Mouse (Mus musculus) liver (tissue): ENCODE data around the gene Olfr107.

Source experiments
- DNase-seq: peaks from one replicate; pipeline ENCODE4 v3.0.0-alpha.2; 2020; ENCODE audit warnings: mixed read lengths

Gene Olfr107

GRCm38 (mm10) chr17:37398926-37399325, at the start of gene Olfr107:
TSS of gene Olfr107 (plus strand) at chr17:37399226.
- no peak for DNase-seq

DNA sequence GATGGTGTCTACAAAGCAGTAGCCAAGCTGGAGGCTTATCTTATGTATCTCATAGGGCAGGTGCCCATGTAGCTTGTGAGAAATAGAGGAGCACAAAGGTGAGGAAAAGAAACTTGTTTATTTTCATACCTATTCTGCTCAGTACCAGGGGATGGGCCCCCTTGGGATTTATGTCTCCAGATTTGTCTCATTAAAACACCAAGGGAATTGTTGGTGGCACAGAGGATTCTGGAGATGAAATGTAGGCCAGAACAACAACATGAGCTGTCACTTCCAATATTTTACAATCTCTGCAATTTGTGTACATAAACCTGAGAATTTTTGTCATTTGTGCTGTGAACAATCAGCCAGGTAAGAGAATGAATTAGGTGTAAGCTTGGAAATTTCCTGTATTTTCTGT, 39.7 kb upstream of the Olfr107 start, which contains the start of gene Olfr104-ps:
Gene Olfr104-ps (plus strand): TSS at position 301 of the 400 bp plus-strand sequence.
- DNase-seq, result no peak

DNA sequence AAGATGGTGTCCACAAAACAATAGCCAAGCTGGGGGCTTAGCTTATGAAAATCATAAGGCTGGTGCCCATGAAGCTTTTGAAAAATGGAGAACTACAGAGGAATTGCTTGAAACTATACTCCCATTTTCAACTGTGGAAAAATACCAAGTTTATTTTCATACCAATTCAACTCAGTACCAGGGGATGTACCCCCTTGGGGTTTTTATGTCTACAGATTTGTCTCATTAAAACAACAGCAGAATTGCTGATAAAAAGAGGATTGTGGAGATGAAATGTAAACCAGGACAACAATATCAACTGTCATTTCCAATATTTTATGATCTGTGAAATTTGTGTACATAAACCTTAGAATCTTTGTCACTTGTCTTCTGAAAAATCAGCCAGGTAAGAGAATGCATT, 20.3 kb upstream of the Olfr107 start, which contains the start of gene Olfr105-ps:
Gene Olfr105-ps (plus strand): TSS at position 301 of the 400 bp plus-strand sequence.
- DNase-seq, result no peak

- DNase-seq, result no peak
These were observed 8.9 kb upstream of the Olfr107 start, which contains the start of gene Olfr106-ps for GRCm38 (mm10) chr17:37390093-37390492. TSS of gene Olfr106-ps (plus strand) at chr17:37390393.

GRCm38 (mm10) chr17:37413380-37413779, 14.4 kb downstream of the Olfr107 start:
- no peak for DNase-seq

DNA sequence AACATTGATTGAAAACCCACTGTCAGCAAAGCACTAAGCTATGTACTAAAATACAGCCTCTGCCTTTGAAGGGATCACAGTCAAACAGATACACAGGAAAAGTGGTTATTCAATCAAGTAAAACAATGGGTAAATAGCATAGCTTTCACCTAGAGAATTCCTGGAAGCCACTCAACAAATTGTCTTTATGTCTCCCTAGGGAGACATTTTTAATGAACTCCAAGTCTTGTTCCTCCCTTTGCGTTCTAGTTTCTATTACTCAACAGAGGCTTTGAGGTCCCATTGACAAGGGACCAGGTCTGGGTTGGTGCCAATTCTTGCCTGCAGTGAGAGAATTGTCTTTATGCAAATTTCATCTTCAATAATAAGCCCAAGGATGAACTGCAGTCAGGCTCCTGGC, 46.2 kb downstream of the Olfr107 start, which contains the start of gene Olfr108:
Gene Olfr108 (plus strand): TSS at position 301 of the 400 bp plus-strand sequence.
- DNase-seq, result no peak
